Comparison of ENCODE assay signal across 8 mouse cellular contexts in the genomic region with DNA sequence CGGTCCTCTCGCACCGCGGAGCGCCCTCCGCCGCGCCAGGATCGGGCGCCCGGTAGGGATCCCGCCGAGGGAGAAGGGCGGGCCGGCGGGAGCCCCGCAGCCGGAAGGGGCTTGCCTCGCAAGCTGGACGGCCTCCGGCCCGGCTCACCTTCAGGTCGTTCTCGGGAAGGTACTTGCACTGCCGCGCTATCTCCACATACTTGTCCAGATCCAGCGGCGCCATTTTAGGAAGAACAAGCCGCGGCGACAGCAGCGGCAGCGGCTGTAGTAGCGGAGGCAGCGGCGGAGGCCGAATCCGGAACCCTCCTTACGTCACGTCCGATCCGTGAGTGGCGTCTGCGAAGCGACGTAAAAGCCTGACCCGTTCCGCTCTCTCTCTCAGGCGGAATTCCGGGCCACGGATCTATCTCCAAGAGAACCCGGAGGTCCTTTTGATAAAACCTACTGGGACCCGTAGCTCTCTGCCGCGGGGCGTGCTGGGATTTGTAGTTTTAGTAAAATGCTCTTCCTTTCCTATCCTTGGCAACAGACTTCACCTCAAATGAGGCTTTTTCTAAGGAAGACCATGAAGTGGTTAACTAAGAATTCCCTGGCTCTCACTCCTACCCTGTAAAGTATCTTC. TPM values are rescaled to one million over a fixed set of nuclear protein-coding genes. Genes with fewer than 3 reads are reported as not detected.
A peak's percentile ranks its signal among the peaks of the same experiment; 100 is the strongest.
DNase-seq lines count a peak whose midpoint lies in the region; ATAC-seq lines count a peak whose summit lies in the region.

A gene (minus strand): TSS at position 433 of the 622 bp plus-strand sequence.

- intact Hi-C loops in left cerebral cortex, postnatal 14 days (cut with DNase I): no loop called here

- H3K4me3 ChIP-seq in intestine, embryonic 14.5 days (ENCODE audit: low read depth, low read length): peak within 1 kb of the TSS; percentile 69

- peak within 1 kb of the TSS; percentile 59 for H3K4me2 ChIP-seq in intestine, embryonic 14.5 days (ENCODE audit: low read length)

- under 1% methylated on average over 56 of the region's 56 CpGs for WGBS in intestine, embryonic 14.5 days

- no peaks in the 10 kb centered on the region for H3K36me3 ChIP-seq in intestine, embryonic 14.5 days (ENCODE audit: control insufficient read depth, insufficient read depth, low read length)

- H3K9ac ChIP-seq in intestine, embryonic 14.5 days (ENCODE audit: low read length): peak within 1 kb of the TSS; percentile 84

- no peaks in the 10 kb centered on the region for H3K27me3 ChIP-seq in intestine, embryonic 14.5 days (replicated peaks; ENCODE audit: control insufficient read depth, insufficient read depth, low read length)

- peak; percentile 77 to 86 for DNase-seq in adrenal gland, adult 18-20 months (ENCODE audit: low spot score in 2 of 2)
- peak; percentile 98 for DNase-seq in embryo, embryonic 11 days
- peak; percentile 91 for DNase-seq in gastrocnemius, postnatal 25 days
- peak; percentile 94 for DNase-seq in intestine, embryonic 14.5 days (ENCODE audit: low spot score)
- peak; percentile 96 to 97 for DNase-seq in left cerebral cortex, postnatal 14 days (ENCODE audit: low spot score in 2 of 2)
- DNase-seq in mesoderm, embryonic 11.5 days (ENCODE audit: low read depth, low spot score): peak; percentile 97
- DNase-seq in right cerebral cortex, postnatal 36 days (ENCODE audit: low spot score in 2 of 2): peak; percentile 96 to 97
- DNase-seq in yolk sac, embryonic 10.5 days (ENCODE audit: low spot score): peak; percentile 94

- peak; percentile 97 for ATAC-seq in intestine, embryonic 14.5 days (replicated peaks; ENCODE audit: low FRiP score, low TSS enrichment, low read depth)

- no peaks in the 10 kb centered on the region for H3K9me3 ChIP-seq in intestine, embryonic 14.5 days (ENCODE audit: control insufficient read depth, low read length)

- peaks cover 11% of the 10 kb centered on the region for H3K4me1 ChIP-seq in intestine, embryonic 14.5 days (replicated peaks; ENCODE audit: control insufficient read depth, insufficient read depth, low read length)

- peak within 1 kb of the TSS; percentile 91 for H3K27ac ChIP-seq in intestine, embryonic 14.5 days (ENCODE audit: low read depth)

RNA-seq across cellular contexts. Expression of the gene that starts here (rescaled TPM):
- 100 to 1,000 TPM in 1 of 2 experiments, 10 to 100 TPM in 1; 94.5 to 103 TPM for total RNA-seq in adrenal gland, adult 18-20 months (2021)
- 10 to 100 TPM; 54.6 to 56.5 TPM for total RNA-seq in gastrocnemius, postnatal 25 days (2021)
- 72.7 and 76.0 TPM in 2 replicates for polyA plus RNA-seq in intestine, embryonic 14.5 days (2014; fragmentation: Nextera tagmentation; extraction: Ambion mirVana)
- 10 to 100 TPM; 64.4 to 69.0 TPM for total RNA-seq in left cerebral cortex, postnatal 14 days (2021)

Comparison
In these comparisons a context has a peak if more than half of its experiments do, and no peak if none do; other contexts are left out.
1. Peak in every context shown above with its lines: DNase-seq, ATAC-seq, H3K4me3 ChIP-seq and H3K27ac ChIP-seq.